Comparison of ENCODE assay signal across 9 mouse cellular contexts in genomic region chr5:125520930-125521590, GRCm38 (mm10). TPM values are rescaled to one million over a fixed set of nuclear protein-coding genes. Genes with fewer than 3 reads are reported as not detected.
DNase-seq lines count a peak whose midpoint lies in the region; ATAC-seq and TF ChIP-seq lines count a peak whose summit lies in the region.
"Had no signal": no experiment of that assay in that cellular context is flagged by ENCODE, and none has a peak within 500 bp of the region (broad histone marks: within the 10 kb centered on the region; RNA-seq: fewer than 3 reads in every experiment).

No protein-coding gene starts in this region.

- no peaks in the 10 kb centered on the region for H3K9me3 ChIP-seq in hindbrain, postnatal 0 days (ENCODE audit: low read length)
- H3K9me3 ChIP-seq: embryonic facial prominence, embryonic 13.5 days had no signal

- H3K27me3 ChIP-seq in spleen, adult 2 months (ENCODE audit: control insufficient read depth, insufficient read depth, low read length), result no peaks in the 10 kb centered on the region
- H3K27me3 ChIP-seq in small intestine, adult 2 months (ENCODE audit: control insufficient read depth, insufficient read depth, low read length), result no peaks in the 10 kb centered on the region
- no peaks in the 10 kb centered on the region for H3K27me3 ChIP-seq in hindbrain, postnatal 0 days (ENCODE audit: insufficient read depth, low read length)
- H3K27me3 ChIP-seq: embryonic facial prominence, embryonic 13.5 days had no signal

- TF ChIP-seq POLR2A in spleen, adult 2 months (IDR thresholded peaks at IDR 0.05; ENCODE audit: low read depth, low read length), result no peak
- no peak for TF ChIP-seq POLR2A in small intestine, adult 2 months (IDR thresholded peaks at IDR 0.05; ENCODE audit: low read depth, low read length)

- TF ChIP-seq CTCF in spleen, adult 2 months (IDR thresholded peaks at IDR 0.05; ENCODE audit: extremely low read depth, insufficient read depth, insufficient read length, insufficient replicate concordance), result no peak
- TF ChIP-seq CTCF in small intestine, adult 2 months (IDR thresholded peaks at IDR 0.05; ENCODE audit: extremely low read depth, insufficient read length, insufficient replicate concordance, low read depth, low read length), result no peak
- no peak for TF ChIP-seq CTCF in hindbrain, postnatal 0 days (IDR thresholded peaks at IDR 0.05; ENCODE audit: low read depth)

- peak; percentile 39; the same call in 1 of the 2 replicates for ATAC-seq in frontal cortex, adult (ENCODE audit: low TSS enrichment)
- ATAC-seq in hindbrain, postnatal 0 days, result no peak; the same call in 1 of the 2 replicates

- H3K4me1 ChIP-seq in spleen, adult 2 months (ENCODE audit: control insufficient read depth, insufficient read depth, insufficient read length), result peaks cover 8% of the 10 kb centered on the region; the same call in 1 of the 2 replicates
- H3K4me1 ChIP-seq in small intestine, adult 2 months (ENCODE audit: control insufficient read depth, insufficient read depth, insufficient read length, low read length), result peaks cover 3% of the 10 kb centered on the region; the same call in 1 of the 2 replicates
- H3K4me1 ChIP-seq in hindbrain, postnatal 0 days (ENCODE audit: insufficient read depth, low read length), result no peaks in the 10 kb centered on the region
- H3K4me1 ChIP-seq: embryonic facial prominence, embryonic 13.5 days had no signal

- peaks cover 7% of the 10 kb centered on the region for H3K36me3 ChIP-seq in spleen, adult 2 months (ENCODE audit: control insufficient read depth, insufficient read depth, low read length)
- peaks cover 16% of the 10 kb centered on the region for H3K36me3 ChIP-seq in small intestine, adult 2 months (ENCODE audit: control insufficient read depth, insufficient read depth, low read length)
- peaks cover 18% of the 10 kb centered on the region for H3K36me3 ChIP-seq in hindbrain, postnatal 0 days (ENCODE audit: insufficient read depth, low read length)

- no peak overlapping the region for H3K27ac ChIP-seq in spleen, adult 2 months (ENCODE audit: insufficient read depth, low read length)
- no peak overlapping the region for H3K27ac ChIP-seq in small intestine, adult 2 months (ENCODE audit: insufficient read depth, low read depth, low read length)
- no peak overlapping the region for H3K27ac ChIP-seq in hindbrain, postnatal 0 days
- H3K27ac ChIP-seq: embryonic facial prominence, embryonic 13.5 days had no signal

- no peak for DNase-seq in frontal cortex, postnatal 14 days (ENCODE audit: low spot score in 2 of 2)
- DNase-seq in spleen, adult 2 months (ENCODE audit: low read depth in 1 of 2, low spot score in 2 of 2), result no peak
- no peak for DNase-seq in spleen, postnatal 14 days (ENCODE audit: low spot score in 2 of 2)
- DNase-seq in liver, result peak; percentile 47
- no peak for DNase-seq in hindbrain, postnatal 0 days (ENCODE audit: low spot score)
- no peak for DNase-seq in layer of hippocampus, adult 11-12 months (ENCODE audit: low spot score)

- no peak overlapping the region for H3K9ac ChIP-seq in hindbrain, postnatal 0 days (replicated peaks; ENCODE audit: low read length)
- H3K9ac ChIP-seq: embryonic facial prominence, embryonic 13.5 days had no signal

- peak overlapping the region; percentile 58 for H3K4me3 ChIP-seq in spleen, adult 2 months (ENCODE audit: extremely low read depth, insufficient read depth, insufficient read length)
- H3K4me3 ChIP-seq in small intestine, adult 2 months (ENCODE audit: low read depth, low read length), result peak overlapping the region; percentile 29; the same call in 1 of the 2 replicates
- H3K4me3 ChIP-seq in hindbrain, postnatal 0 days (ENCODE audit: low read length), result no peak overlapping the region
- H3K4me3 ChIP-seq: embryonic facial prominence, embryonic 13.5 days had no signal

- no peak overlapping the region for H3K4me2 ChIP-seq in hindbrain, postnatal 0 days (ENCODE audit: low read depth, low read length)
- H3K4me2 ChIP-seq: embryonic facial prominence, embryonic 13.5 days had no signal

- 4% methylated on average over 15 of the region's 15 CpGs for WGBS in spleen, adult 2 months
- 20% methylated on average over 15 of the region's 15 CpGs for WGBS in small intestine, adult 2 months
- 30% methylated on average over 15 of the region's 15 CpGs for WGBS in hindbrain, postnatal 0 days

RNA-seq across cellular contexts. Expression of gene Tmem132b, which starts 10.5 kb away (rescaled TPM):
- polyA plus RNA-seq in spleen, adult 2 months (2012; rRNA removed), result 0.02 TPM in 1 of 2 replicates, not detected in the other
- polyA plus RNA-seq in small intestine, adult 2 months (2012; rRNA removed), result 0.06 TPM in 1 of 2 replicates, not detected in the other
- 45.9 and 46.6 TPM in 2 replicates for total RNA-seq in hindbrain, postnatal 0 days (2014; rRNA removed)
- 6.1 and 6.9 TPM in 2 replicates for polyA plus RNA-seq in hindbrain, postnatal 0 days (2015; fragmentation: Nextera tagmentation; extraction: Ambion mirVana)

RNA-seq across cellular contexts. Expression of gene Aacs, which starts 45.4 kb away (rescaled TPM):
- 23.4 and 27.1 TPM in 2 replicates for polyA plus RNA-seq in spleen, adult 2 months (2012; rRNA removed)
- polyA plus RNA-seq in small intestine, adult 2 months (2012; rRNA removed), result 23.9 and 37.6 TPM in 2 replicates
- total RNA-seq in hindbrain, postnatal 0 days (2014; rRNA removed), result 124 and 125 TPM in 2 replicates
- 77.3 and 77.6 TPM in 2 replicates for polyA plus RNA-seq in hindbrain, postnatal 0 days (2015; fragmentation: Nextera tagmentation; extraction: Ambion mirVana)
